Mouse (Mus musculus): ENCODE measurements at regions not wholly inside any gene's neighbourhood (a gene's known extent, or its start where the extent isn't known, plus 50 kb on each side); places are given as distances from the start of the nearest gene placed in this dataset.

DNA sequence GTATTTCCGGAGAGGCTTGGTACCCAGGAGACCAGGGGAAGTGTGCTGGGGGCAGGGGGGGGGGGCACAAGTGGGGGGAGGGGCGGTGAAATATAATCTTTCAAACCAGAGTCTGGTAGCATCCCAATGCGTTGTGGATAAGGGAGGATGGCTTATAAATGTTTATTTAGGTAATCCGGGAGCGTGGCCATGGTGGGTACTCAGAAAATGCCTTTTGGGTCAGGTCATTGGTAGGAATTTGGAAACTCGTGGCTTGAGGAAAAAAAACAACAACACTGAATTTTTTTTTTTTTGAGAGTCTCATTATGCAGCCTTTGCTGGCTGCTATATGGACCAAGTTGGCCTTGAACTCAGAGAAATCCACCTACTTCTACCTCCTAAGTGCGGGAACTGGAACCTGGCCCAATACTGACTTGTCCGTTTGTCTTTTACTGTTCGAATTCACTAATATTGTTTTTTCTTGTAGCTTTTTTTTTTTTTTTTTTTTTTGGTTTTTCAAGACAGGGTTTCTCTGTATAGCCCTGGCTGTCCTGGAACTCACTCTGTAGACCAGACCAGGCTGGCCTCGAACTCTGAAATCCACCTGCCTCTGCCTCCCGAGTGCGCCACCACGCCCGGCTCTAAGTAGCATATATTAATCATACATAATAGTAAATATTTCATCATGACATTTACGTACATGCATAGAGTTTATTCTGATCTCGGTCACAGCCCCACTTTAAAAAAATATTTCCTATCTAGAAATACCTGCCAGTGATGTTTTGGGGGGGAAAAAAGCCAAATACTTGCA lies 52.8 kb upstream of the Pim1 start:
- TF ChIP-seq CTCF (IDR thresholded peaks at IDR 0.05; ENCODE audit: extremely low read depth, insufficient read depth, insufficient read length, insufficient replicate concordance) (no peak), POLR2A (IDR thresholded peaks at IDR 0.05; ENCODE audit: low read depth, low read length) (no peak)
